Mouse (Mus musculus) midbrain, embryonic 16.5 days (tissue): ENCODE results near the gene Ehd1. TPM values are rescaled to one million over a fixed set of nuclear protein-coding genes. Genes with fewer than 3 reads are reported as not detected.

Source experiments
- ATAC-seq: fragments of 200-750 bp; cut with Nextera tagmentation; 2 replicates; pipeline ENCODE4 v1.8.0; 2017; ENCODE audit warnings: moderate TSS enrichment
- H3K27ac ChIP-seq: fragments of 300-500 bp; sonication (generic); 2 replicates; pipeline ENCODE4 v1.5.1; 2014; ENCODE audit warnings: mild to moderate bottlenecking, low read length, mixed read lengths
- H3K27me3 ChIP-seq: fragments of 300-500 bp; sonication (generic); 2 replicates; pipeline ENCODE4 v1.6.1; 2014; ENCODE audit warnings: low read depth, low read length, mixed read lengths; ENCODE audit not compliant: control insufficient read depth, insufficient read depth
- H3K36me3 ChIP-seq: fragments of 300-500 bp; sonication (generic); 2 replicates; pipeline ENCODE4 v1.6.1; 2014; ENCODE audit warnings: mild to moderate bottlenecking, low read length, moderate library complexity, mixed read lengths; ENCODE audit not compliant: control insufficient read depth, insufficient read depth
- H3K4me1 ChIP-seq: fragments of 300-500 bp; sonication (generic); 2 replicates; pipeline ENCODE4 v1.6.1; 2014; ENCODE audit warnings: mild to moderate bottlenecking, low read length, mixed read lengths; ENCODE audit not compliant: control insufficient read depth, insufficient read depth
- H3K4me2 ChIP-seq: fragments of 300-500 bp; sonication (generic); 2 replicates; pipeline ENCODE4 v1.6.1; 2014; ENCODE audit warnings: mild to moderate bottlenecking, low read length, mixed read lengths
- H3K4me3 ChIP-seq: fragments of 300-500 bp; sonication (generic); 2 replicates; pipeline ENCODE4 v1.5.1; 2014; ENCODE audit warnings: low read depth, mild to moderate bottlenecking, low read length, moderate library complexity, mixed read lengths
- H3K9ac ChIP-seq: fragments of 300-500 bp; sonication (generic); 2 replicates; pipeline ENCODE4 v1.6.1; 2014; ENCODE audit warnings: low read depth, low read length, mixed read lengths
- H3K9me3 ChIP-seq: fragments of 300-500 bp; sonication (generic); replicated peaks from 2 replicates; pipeline ENCODE4 v1.6.1; 2014; ENCODE audit warnings: mild to moderate bottlenecking, low read length, mixed read lengths; ENCODE audit not compliant: control insufficient read depth, poor library complexity, severe bottlenecking
- WGBS: fragments of 180-500 bp; shearing (Covaris S2); extraction: QIAGEN DNeasy Blood & Tissue Kit; methylation state at CpG from one replicate; pipeline ENCODE4 v1.1.7; 2014; 5-methylcytosine and 5-hydroxymethylcytosine counted together
- polyA plus RNA-seq: library from polyadenylated mRNA; unstranded; fragments of >200 nt; fragmentation: Nextera tagmentation; extraction: Ambion mirVana; gene quantifications from 2 replicates; pipeline ENCODE4 v1.2.1, GENCODE M21; 2015

Gene Ehd1
- polyA plus RNA-seq, 1 experiment from 2014 or later: 99.6 TPM

DNA sequence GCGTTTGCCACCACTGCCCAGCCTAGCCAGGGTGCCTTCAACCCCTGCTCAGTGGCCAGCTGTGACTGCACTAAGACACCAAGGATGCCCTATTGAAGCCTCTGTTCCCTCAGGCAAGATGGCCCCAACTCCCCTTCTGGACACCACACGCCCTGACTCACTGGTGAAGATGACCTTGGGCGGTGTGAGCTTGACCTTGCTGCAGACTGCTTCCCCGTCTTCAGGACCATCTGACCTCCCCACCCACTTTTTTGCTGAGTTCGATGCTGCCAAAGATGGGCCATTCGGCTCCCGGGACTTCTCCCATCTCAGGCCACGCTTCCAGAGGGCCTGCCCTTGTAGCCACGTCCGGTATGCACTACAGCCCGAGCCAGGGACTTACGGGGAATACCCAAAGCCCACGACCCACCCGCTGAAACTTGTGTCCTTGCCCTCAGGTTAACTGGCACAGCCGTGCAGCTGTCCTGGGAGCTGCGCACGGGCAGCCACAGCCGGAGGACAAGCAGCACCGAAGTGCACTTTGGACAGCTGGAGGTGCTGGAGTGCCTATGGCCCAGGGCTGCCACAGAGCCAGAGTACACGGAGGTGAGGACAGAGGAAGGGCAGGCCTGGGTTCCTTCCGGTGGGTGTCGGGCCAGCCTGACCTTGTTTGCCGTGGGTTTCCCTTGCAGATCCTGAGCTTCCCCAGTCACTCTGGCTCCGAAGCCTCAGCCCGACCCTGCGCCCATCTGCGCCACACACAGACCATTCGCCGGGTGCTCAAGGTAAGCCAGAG lies 28.8 kb upstream of the Ehd1 start:
- 92% methylated on average over 29 of the region's 29 CpGs for whole genome bisulfite sequencing
- no peak for ATAC-seq
- Histone ChIP-seq H3K27ac (no peak overlapping the region), H3K4me2 (no peak overlapping the region), H3K9me3 (no peaks in the 10 kb centered on the region), H3K4me1 (peaks cover 8% of the 10 kb centered on the region), H3K9ac (no peak overlapping the region), H3K4me3 (no peak overlapping the region), H3K36me3 (peaks cover 27% of the 10 kb centered on the region), H3K27me3 (no peaks in the 10 kb centered on the region)

GRCm38 (mm10) chr19:6253021-6253420 lies 23.5 kb upstream of the Ehd1 start:
- H3K27me3 ChIP-seq: no peaks in the 10 kb centered on the region
- H3K4me3 ChIP-seq: no peak overlapping the region
- 96% methylated on average over 4 of the region's 4 CpGs for WGBS
- peaks cover 45% of the 10 kb centered on the region for H3K36me3 ChIP-seq
- H3K9ac ChIP-seq: no peak overlapping the region
- no peak overlapping the region for H3K4me2 ChIP-seq
- no peaks in the 10 kb centered on the region for H3K9me3 ChIP-seq
- H3K4me1 ChIP-seq: no peaks in the 10 kb centered on the region
- ATAC-seq: no peak
- H3K27ac ChIP-seq: no peak overlapping the region

GRCm38 (mm10) chr19:6260428-6260827 lies 16.1 kb upstream of the Ehd1 start:
- H3K27ac ChIP-seq: no peak overlapping the region
- no peak overlapping the region for H3K9ac ChIP-seq
- H3K9me3 ChIP-seq: no peaks in the 10 kb centered on the region
- WGBS: 57% methylated on average over 2 of the region's 2 CpGs
- no peak overlapping the region for H3K4me3 ChIP-seq
- H3K36me3 ChIP-seq: peaks cover 46% of the 10 kb centered on the region
- H3K4me1 ChIP-seq: no peaks in the 10 kb centered on the region
- H3K27me3 ChIP-seq: no peaks in the 10 kb centered on the region
- no peak overlapping the region for H3K4me2 ChIP-seq
- no peak for ATAC-seq

- peaks cover 42% of the 10 kb centered on the region for H3K36me3 ChIP-seq
- no peak overlapping the region for H3K4me2 ChIP-seq
- H3K9ac ChIP-seq: no peak overlapping the region
- no peaks in the 10 kb centered on the region for H3K4me1 ChIP-seq
- no peaks in the 10 kb centered on the region for H3K9me3 ChIP-seq
- no peaks in the 10 kb centered on the region for H3K27me3 ChIP-seq
- no peak overlapping the region for H3K4me3 ChIP-seq
- H3K27ac ChIP-seq: no peak overlapping the region
- 84% methylated on average over 4 of the region's 4 CpGs for WGBS
- no peak for ATAC-seq
Measured at GRCm38 (mm10) chr19:6260946-6261345, 15.6 kb upstream of the Ehd1 start.

DNA sequence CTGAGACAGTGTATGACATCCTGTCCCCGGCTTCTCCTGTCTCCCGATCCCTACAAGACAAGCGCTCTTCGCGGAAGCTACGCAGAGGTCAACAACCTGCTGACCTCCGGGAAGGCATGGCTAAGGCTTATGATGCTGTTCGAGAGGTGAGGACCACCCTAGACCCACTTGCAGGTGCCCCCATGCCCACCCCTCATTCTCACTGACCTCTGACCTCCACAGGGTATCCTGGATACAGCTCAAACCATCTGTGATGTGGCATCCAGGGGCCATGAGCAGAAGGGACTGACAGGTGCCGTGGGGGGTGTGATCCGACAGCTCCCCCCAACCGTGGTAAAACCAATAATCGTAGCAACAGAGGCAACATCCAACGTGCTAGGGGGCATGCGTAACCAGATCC lies 15.1 kb upstream of the Ehd1 start:
- H3K9me3 ChIP-seq: no peaks in the 10 kb centered on the region
- ATAC-seq: no peak
- H3K4me3 ChIP-seq: no peak overlapping the region
- 93% methylated on average over 14 of the region's 14 CpGs for WGBS
- H3K4me2 ChIP-seq: no peak overlapping the region
- H3K36me3 ChIP-seq: peaks cover 38% of the 10 kb centered on the region
- H3K27ac ChIP-seq: no peak overlapping the region
- no peaks in the 10 kb centered on the region for H3K27me3 ChIP-seq
- H3K4me1 ChIP-seq: no peaks in the 10 kb centered on the region
- no peak overlapping the region for H3K9ac ChIP-seq

- Histone ChIP-seq H3K4me1 (no peaks in the 10 kb centered on the region), H3K27ac (no peak overlapping the region), H3K4me2 (no peak overlapping the region), H3K27me3 (no peaks in the 10 kb centered on the region), H3K4me3 (no peak overlapping the region), H3K9me3 (no peaks in the 10 kb centered on the region), H3K36me3 (peaks cover 32% of the 10 kb centered on the region), H3K9ac (no peak overlapping the region)
- WGBS: 61% methylated on average over 7 of the region's 7 CpGs
- ATAC-seq: no peak
Measured at GRCm38 (mm10) chr19:6262222-6262621, 14.3 kb upstream of the Ehd1 start.

GRCm38 (mm10) chr19:6262839-6263433 lies 13.6 kb upstream of the Ehd1 start:
- H3K4me2 ChIP-seq: no peak overlapping the region
- no peak overlapping the region for H3K9ac ChIP-seq
- no peak overlapping the region for H3K27ac ChIP-seq
- no peak overlapping the region for H3K4me3 ChIP-seq
- no peaks in the 10 kb centered on the region for H3K4me1 ChIP-seq
- no peak for ATAC-seq
- no peaks in the 10 kb centered on the region for H3K27me3 ChIP-seq
- no peaks in the 10 kb centered on the region for H3K9me3 ChIP-seq
- 89% methylated on average over 8 of the region's 8 CpGs for WGBS
- H3K36me3 ChIP-seq: peaks cover 25% of the 10 kb centered on the region

- Histone ChIP-seq H3K9ac (no peak overlapping the region), H3K27me3 (no peaks in the 10 kb centered on the region), H3K4me1 (no peaks in the 10 kb centered on the region), H3K27ac (no peak overlapping the region), H3K9me3 (no peaks in the 10 kb centered on the region), H3K4me3 (no peak overlapping the region), H3K4me2 (no peak overlapping the region), H3K36me3 (peaks cover 19% of the 10 kb centered on the region)
- WGBS: 80% methylated on average over 9 of the region's 9 CpGs
- ATAC-seq: no peak
Measured at GRCm38 (mm10) chr19:6264200-6264599, 12.3 kb upstream of the Ehd1 start.

DNA sequence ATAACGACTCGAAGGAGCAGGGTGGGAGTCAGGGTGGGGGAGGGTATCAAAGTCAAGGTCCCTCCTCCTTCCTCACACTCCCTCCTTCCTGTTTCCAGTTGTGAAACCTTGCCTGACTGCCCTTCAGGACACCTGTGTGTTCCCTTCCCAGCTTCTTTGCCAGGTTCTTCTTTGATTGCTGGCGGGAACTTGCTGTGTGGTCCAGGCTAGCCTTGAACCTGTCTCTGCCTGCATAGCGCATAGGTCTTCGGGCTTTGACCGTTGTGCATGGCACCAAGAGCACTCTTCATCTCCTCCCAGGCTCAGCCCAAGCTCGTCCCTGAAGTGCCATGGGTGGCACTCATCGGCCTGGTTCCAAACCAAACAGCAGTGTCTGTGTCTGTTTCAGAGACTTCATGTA lies 11.6 kb upstream of the Ehd1 start:
- H3K27me3 ChIP-seq: no peaks in the 10 kb centered on the region
- H3K4me3 ChIP-seq: no peak overlapping the region
- peaks cover 18% of the 10 kb centered on the region for H3K36me3 ChIP-seq
- ATAC-seq: no peak
- WGBS: 89% methylated on average over 8 of the region's 8 CpGs
- H3K4me1 ChIP-seq: no peaks in the 10 kb centered on the region
- no peak overlapping the region for H3K4me2 ChIP-seq
- no peaks in the 10 kb centered on the region for H3K9me3 ChIP-seq
- no peak overlapping the region for H3K27ac ChIP-seq
- no peak overlapping the region for H3K9ac ChIP-seq
